Mouse (Mus musculus) kidney, postnatal 10 days (tissue): Measurements from ENCODE around the gene B4galt2.

Experiments
- DNase-seq: peaks from one replicate; pipeline ENCODE4 v3.0.0; 2021; ENCODE audit warnings: mixed read lengths

B4galt2 gene

GRCm38 (mm10) chr4:117831920-117832691 lies 51.2 kb downstream of the B4galt2 start:
- DNase-seq: peak; percentile 69

- DNase-seq: no peak
Measured at GRCm38 (mm10) chr4:117831499-117831898, 51.8 kb downstream of the B4galt2 start.

- DNase-seq: no peak
Measured at GRCm38 (mm10) chr4:117830801-117831200, 52.5 kb downstream of the B4galt2 start.

GRCm38 (mm10) chr4:117830124-117830551 lies 53.1 kb downstream of the B4galt2 start:
- DNase-seq: peak; percentile 57

- DNase-seq: peak; percentile 84
Measured at GRCm38 (mm10) chr4:117829260-117830123, 53.8 kb downstream of the B4galt2 start.

- no peak for DNase-seq
Measured at GRCm38 (mm10) chr4:117828572-117829145, 54.6 kb downstream of the B4galt2 start.
